In the genomic region with DNA sequence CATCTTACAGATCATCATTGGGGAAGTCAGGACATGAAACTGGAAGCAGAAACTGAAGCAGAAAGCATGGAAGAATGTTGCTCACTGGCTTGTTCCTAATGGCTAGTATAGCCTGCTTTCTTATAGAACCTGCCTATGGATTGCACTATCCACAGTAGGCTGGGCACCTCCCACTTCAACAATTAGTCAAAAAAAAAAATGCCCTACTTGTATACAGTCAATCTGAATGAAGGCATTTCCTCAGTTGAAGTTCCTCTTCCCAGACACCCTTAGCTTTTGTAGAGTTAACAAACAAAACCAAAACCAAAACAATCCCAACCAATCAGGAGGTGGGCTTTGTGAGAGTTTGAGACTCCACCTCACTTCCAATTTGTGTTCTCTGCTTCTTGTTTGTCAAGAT, we compare ENCODE assay signal across 17 mouse cellular contexts.
"Had no signal": no experiment of that assay in that cellular context is flagged by ENCODE, and none has a peak within 500 bp of the region (broad histone marks: within the 10 kb centered on the region; RNA-seq: fewer than 3 reads in every experiment).

No protein-coding gene starts in this region.

- ATAC-seq: midbrain, embryonic 16.5 days had no signal

- H3K9me3 ChIP-seq: midbrain, embryonic 10.5 days; midbrain, embryonic 12.5 days; neural tube, embryonic 13.5 days; neural tube, embryonic 15.5 days; stomach, embryonic 15.5 days had no signal

- H3K4me2 ChIP-seq: lung, embryonic 14.5 days; midbrain, embryonic 12.5 days; neural tube, embryonic 13.5 days; neural tube, embryonic 15.5 days; stomach, embryonic 15.5 days had no signal

- H3K9ac ChIP-seq: lung, embryonic 14.5 days; midbrain, embryonic 12.5 days; neural tube, embryonic 13.5 days; neural tube, embryonic 15.5 days; stomach, embryonic 15.5 days had no signal

- DNase-seq: lung, adult 18-20 months; lung, embryonic 14.5 days; lung, postnatal 10 days; lung, postnatal 4 days; midbrain, embryonic 14.5 days; right cerebral cortex, postnatal 14 days; thymus, adult 2 months; thymus, postnatal 25 days; thymus, postnatal 4 days had no signal

- H3K27ac ChIP-seq: midbrain, embryonic 10.5 days; midbrain, embryonic 12.5 days; neural tube, embryonic 13.5 days; neural tube, embryonic 15.5 days; stomach, embryonic 15.5 days; stomach, postnatal 0 days had no signal

- H3K4me3 ChIP-seq: midbrain, embryonic 10.5 days; midbrain, embryonic 12.5 days; myocyte; neural tube, embryonic 13.5 days; neural tube, embryonic 15.5 days; stomach, embryonic 15.5 days had no signal

- H3K4me1 ChIP-seq: midbrain, embryonic 10.5 days; midbrain, embryonic 12.5 days; neural tube, embryonic 13.5 days; neural tube, embryonic 15.5 days; stomach, embryonic 15.5 days had no signal

- H3K36me3 ChIP-seq: midbrain, embryonic 10.5 days; midbrain, embryonic 12.5 days; neural tube, embryonic 13.5 days; neural tube, embryonic 15.5 days; stomach, embryonic 15.5 days had no signal

- H3K27me3 ChIP-seq: midbrain, embryonic 12.5 days; neural tube, embryonic 13.5 days; neural tube, embryonic 15.5 days; stomach, embryonic 15.5 days had no signal
